Mouse (Mus musculus) thymus, postnatal 25 days (tissue): Measurements from ENCODE around the gene Foxb2.
"Not testable (repeated sequence)": the region's sequence is repeated elsewhere in the genome, so short reads cannot be mapped to it uniquely, and the experiment has no call there.

ENCODE experiments used
- DNase-seq: peaks from one replicate; pipeline ENCODE4 v3.0.0; 2022

Foxb2 gene

DNA sequence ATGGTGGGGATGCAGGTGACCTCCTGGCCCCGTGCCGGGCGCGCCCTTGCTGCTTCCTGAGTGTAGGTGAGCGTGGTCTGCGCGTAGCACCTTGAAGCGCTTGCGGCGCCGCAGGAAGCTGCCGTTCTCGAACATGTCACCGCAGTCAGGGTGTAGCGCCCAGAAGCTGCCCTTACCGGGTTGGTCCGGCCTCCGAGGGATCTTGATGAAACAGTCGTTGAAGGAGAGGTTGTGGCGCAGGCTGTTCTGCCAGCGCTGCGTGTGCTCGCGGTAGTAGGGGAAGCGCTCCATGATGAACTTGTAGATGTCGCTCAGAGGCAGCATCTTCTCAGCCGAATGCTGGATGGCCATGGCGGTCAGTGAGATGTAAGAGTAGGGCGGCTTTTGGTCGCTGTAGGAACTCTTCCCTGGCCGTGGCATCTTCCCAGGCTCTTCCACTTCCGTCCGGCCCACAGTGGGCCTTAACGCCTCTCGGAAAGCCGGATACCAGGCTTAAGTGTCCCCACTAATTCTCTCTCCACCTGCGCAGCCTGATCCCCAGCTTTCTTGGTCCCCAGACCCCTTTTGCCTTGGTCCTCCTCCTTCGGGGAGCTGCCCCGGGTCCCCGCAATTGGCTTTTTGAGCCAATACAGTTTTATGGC, at the start of gene Foxb2:
Gene Foxb2, minus strand, starts transcription at position 585 of the 641 bp plus-strand sequence.
- no peak for DNase-seq

DNA sequence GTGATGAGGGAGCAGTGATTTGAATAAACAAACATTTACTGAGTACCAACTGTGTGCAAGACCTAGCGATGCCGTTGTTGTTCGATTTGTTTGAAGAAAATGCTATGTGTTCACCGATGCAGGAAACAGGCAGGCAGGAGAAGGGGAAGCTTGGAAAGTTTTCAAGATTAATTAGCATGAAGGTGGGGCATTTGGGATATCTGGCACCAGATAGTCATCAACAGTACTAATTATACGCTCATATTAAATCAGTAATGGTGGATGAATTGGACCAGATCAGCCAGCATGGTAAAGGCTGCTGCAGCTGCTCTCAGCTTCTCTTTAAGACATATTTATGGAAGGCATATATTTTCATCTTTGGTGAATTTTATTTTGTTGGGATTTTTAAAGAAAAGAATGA, 37.9 kb upstream of the Foxb2 start:
- no peak for DNase-seq

DNA sequence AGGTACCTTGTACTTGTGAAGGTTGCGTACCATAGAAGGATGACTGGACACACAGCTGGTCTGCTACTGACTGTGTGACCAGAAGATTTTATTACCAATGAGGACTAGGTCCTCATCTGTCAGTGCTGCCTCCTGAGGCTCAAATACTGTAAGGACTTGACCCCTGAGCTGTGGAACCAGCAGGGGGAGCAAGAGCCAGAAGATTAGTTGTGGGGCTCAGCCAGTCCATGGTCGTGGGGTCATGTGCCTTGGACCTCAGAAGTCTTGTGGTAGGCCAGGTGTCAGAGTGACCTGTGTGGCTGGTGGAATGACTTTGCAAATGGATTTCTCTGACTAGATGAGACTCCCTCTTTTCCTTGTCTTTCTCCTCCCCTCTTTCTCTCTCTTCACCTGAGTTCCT, 29.5 kb upstream of the Foxb2 start:
- DNase-seq, result peak; percentile 29

DNA sequence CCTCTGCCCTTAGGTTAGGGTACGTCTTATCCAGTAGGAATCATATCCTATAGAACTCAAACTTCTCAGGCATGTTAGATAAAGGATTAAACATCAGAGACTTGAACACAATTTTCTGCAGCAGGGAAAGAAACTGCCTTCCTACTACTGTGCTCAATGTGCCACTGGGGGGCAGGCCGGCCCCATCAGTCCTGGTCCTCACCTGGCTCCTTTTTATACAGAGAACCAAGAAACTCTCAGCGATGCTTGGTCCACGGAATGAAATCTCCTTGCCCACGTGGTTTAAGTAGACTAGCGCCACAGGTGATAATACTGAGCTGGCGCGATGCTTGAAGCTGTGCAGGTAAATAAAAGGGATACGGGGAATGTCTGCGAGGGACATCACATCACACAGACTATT, 26.1 kb upstream of the Foxb2 start:
- no peak for DNase-seq

DNA sequence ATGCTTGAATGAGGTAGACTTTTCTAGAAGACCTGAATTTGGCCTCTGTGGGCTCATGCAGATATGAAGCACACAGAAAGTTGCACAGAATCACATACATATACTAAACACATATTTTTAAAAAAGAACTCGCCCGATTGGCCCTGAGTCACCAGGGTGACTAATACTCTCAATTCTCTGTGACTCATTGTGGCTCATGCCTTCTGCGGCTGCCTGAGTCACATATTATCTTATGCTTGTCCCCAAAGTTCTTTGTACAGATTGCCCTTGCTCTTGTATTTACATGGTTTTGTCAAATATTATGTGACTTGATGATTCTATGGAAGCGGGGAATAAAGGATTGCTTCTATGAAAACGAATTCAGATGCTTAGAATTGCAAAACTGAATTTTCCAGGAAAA, 25.0 kb upstream of the Foxb2 start:
- no peak for DNase-seq

DNA sequence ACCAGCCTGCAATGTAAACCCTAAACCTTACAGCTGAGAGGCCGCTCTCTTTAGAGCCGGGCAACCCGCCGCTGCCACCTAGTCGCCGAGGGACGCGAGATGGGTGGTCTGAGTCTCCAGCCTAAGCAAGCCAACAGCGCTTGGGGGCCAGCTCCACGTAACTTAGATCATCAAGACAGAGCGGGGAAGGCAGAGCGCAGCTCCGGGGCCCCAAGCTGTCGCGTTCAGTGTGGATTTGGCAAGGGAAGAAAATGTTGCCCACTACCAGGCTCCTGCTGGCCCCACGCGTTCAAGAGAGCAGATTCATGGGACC, 2.8 kb upstream of the Foxb2 start:
- no peak for DNase-seq

DNA sequence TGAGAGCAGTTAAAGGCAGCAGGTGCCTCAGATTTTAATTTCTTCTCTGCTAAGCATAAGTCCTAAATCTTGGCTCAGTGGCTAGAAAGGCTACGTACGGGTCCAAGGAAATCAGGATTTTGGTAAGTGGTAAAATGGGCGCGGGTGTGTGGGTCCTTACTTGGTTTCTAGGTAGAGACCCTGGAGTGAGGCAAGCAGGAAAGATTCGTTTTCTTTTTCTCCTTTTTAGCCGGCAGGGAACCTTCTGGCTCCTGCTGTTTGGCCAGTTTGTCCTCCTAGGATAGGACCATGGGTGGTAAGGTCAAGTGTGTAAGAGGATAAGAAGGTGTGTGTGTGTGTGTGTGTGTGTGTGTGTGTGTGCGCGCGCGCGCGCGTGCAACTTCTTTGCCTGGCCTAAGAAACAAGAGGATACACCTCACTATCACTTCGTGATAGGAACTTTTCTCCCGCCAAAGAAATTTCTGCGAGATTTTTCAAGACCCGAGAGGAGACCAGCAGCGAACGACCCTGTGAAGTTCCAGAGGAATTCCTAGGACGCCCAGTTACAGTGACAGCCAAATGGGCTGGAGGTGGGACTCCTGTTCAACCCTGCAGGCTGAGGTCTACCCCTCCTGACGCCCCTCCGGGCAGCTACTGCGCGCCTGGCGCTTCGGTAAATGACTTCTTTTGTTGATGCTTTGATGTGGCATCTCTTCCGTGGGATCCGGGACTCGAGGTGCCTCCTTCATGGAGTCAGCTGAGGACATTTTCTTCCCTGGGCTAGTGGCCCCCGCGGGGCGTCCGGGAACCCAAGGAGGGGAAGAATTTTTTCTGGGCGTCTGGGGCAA, 2.2 kb upstream of the Foxb2 start:
- no peak for DNase-seq

DNA sequence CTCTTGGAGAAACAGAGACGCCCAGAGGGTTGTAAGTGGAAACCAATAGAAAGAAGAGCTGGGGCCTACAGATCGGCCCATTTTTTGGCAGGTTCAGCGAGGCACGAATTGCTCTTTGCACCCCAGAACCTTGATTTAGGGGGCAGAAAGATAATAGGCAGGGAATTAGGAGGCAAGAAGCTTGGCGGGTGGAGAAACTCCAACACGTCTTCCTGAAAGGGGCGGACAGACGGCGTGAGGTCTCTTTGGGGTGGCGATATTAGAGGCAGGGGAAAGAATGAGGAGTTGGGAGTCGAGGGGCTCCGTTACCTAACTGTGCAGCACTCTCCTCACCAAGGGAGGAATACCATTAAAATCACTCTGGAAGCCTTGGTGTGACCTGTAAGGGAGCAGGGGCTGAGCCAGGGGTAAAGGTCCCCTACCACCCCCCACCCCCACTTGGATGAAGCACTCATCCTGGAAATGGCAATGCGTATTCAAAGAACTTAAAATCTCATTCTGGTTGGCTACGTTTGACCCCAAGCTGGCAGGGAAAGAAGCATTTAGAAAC, 1.5 kb upstream of the Foxb2 start:
- no peak for DNase-seq

DNA sequence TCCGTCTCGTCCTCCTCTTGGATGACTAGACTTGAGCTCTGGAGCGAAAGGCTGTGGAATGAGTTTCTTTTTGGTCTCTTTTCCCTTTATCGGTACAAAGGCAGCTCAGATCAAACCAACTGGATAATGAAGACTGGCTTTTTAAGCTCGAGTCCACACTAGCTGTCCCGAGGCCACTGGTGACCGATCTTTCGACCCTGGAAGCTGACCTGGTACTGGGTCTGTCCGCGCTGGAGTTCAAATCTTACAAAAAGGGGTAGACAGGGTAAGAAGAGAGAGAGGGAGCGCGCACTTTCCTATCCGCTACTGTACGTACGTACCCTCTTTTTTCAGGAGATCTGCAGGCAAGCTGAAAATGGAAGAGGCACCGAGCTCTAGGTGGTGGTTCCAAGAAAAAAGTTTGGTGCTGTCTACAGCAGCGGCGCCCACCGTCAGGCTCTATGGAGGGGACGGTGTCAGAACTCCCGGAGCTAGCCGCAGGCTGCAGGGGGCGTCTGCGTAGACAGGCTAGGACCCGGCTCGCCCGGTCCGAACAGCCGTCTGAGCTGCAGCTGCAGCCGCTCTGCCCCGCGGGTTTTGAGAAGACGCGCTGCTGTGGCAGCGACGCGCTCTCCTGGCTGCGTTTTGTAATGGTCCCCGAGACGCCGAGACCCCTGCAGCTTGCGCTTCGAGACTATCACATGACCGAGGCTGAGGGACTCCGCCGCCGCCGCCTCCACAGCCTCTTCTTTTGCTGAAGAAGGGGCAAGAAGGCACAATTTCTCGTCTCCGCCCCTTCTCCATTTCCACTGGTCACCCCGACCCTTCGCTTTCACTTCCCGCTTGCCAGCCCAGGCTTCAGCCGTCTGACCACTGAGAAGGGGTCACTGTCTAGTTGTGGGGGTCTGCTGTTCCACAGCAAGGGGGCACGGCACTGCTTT, 597 bp upstream of the Foxb2 start:
- no peak for DNase-seq

DNA sequence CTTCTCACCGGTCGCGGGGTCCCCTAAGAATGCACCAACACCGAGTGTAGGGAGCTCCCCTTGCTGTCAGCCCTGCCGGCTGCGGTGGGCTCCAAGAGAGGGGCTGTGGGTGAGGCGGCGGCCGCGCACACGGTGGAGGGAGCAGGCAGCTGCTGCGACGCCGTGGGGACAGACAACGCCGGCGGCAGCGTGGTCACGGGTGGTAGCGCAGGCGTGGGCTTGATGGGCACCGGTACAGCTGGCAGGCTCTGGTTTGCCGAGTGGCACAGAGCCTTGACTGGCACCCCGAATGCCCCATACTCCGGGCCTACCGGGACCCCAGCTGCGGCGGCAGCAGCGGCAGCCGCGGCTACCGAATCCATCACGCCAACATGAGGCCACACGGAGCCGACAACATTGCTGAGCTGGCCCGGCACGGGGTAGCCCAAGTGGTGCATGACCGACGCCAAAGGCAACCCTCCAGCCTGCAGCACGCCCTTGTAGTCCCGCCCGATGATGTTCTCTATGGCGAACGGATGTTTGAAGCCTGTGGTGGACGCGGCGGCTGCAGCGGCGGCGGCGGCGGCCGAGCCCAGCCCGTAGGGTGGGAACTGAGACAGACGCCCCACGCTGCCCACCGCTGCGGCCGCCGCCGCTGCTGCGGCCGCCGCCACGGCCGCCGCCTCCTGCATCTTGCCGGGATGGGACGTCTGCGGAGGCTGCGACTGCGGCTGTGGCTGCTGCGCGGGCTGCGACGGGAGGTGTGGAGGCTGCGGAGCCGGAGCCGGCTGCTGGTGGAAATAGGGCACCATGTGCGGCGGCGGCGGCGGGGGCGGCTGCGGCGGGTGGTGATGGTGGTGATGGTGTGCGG, 1.0 kb downstream of the Foxb2 start:
- no peak for DNase-seq

DNA sequence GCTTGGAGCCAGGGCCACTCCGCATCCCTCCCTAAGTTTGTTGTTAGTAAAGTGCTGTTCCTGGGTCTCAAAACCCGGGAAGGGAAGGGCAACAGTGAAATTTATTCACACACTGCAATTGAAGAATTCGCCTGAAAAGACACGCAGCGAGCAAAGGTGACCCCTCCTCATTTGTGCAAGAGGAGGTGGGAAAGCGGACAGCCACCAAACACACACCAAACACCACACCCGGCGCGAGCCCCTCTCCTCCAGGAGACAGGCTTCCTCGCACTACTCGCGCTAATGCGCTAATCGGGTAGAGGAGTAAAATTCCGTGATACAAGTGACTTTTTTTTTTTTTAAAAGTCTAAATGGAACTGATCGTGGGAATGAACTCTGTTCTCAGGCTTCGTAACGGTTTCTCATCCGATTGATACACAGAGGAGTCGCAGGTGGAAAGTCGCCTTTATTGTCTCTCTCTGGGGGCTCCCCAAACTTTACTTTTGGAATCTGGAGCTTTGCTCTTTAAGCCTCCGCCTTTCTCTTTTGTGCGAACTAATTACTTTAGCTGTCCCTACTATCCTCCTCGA, 2.3 kb downstream of the Foxb2 start:
- DNase-seq, result no peak

DNA sequence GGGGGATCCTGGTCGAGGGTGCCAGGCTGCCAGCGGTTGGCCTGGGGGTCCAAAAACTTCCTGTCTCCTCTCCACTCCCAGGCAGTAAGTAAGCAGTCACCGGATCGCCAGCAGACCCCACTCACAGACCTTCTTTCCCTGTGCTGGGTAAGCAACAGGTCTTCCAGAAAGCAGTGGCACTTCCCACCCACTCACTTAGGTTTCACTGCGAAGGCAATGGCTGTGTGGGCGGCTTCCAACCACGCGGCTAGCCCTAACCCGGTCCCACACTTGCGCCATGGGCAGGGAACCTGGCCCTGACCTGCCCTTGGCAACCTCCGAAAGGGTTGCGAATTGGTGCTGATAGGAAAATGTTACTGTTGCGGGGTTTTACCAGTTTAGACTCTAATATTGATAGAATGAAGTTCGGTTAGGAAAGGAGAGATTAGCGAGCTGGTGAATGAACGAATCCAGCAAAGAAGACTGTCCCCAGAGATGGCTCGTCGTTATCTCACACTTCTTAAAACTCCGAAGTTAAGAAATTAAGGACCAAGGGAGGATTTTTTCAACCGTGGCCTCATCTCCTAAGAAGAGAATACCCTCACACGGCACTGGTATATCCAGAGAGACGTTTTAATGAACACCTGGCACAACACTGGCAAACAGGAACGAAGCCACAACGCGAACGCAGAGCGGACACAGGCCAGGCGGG, 3.0 kb downstream of the Foxb2 start:
- no peak for DNase-seq

DNA sequence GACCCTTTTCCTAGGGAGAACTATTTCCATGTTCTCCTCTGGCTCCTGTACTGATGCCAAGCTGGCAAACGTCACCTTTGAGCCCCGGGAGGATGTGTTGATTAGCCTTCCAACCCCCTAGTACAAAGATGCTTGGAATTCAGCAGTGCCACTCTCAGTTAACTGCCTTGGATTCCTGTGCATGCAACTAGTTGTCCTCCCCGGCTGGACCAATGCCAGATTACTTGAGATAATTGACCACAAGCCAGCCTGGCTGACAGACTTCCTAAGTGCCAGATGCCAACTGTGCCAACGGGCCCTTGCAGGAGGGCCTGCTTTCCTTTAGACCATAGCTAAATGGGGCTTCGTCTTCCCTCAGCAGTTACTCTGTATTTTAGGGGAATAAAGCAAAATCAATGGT, 5.1 kb downstream of the Foxb2 start:
- no peak for DNase-seq

DNA sequence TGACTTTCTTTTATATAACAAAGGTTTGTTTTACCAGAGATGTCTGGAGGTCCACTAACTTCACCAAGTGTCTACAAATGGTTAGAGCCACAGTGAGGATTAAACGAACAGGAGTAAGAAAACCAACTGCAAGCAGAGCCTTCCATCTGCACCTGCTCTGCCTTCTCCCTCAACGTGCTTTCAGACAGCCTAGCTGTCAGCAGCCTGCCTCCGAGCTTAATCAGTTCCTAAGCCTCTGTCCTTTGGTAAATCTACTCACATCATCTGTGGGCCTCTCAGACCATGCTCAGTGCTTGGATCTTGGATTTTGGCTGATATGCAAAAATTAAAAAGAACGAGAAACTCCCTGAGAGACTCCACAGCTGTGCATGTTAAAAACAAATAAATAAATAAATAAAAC, 15.0 kb downstream of the Foxb2 start:
- DNase-seq, result no peak

DNA sequence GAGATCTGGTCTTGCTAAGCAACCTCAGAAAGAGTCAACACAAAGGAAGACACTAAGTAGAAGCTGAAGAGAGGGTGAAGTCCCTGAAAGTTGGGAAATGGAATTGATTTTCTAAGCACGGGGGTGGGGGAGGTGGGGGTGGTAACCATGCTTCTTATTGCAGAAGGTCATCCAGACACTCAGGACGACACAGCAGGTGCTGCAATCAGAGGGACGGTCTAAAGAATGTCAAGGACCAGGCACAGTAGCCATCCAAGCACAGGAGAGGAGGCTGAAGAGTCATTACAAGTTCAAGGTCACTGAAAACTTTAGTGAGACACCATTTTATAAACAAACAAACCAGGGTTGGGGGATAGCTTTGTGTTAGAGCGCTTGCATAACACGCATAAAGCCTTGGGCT, 16.9 kb downstream of the Foxb2 start:
- DNase-seq, result no peak

DNA sequence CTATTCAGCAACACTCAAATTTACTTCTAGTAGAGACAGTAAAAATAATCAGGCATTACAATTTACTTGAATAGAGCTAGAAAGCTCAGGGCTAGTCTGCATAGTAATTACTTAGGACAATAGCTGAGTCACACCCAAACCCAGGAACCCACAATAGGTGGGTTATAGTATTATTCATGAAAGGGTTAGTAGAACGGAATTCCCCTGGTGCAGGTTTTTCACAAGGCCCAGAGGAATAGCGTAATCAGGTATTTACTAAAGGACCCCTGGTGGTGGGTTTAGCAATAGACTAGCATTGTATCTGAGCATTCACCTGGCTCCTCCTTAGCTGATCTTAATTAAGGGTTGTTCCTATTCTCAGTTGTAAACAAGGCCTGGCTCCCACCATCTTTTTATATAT, 29.5 kb downstream of the Foxb2 start:
- not testable (repeated sequence) for DNase-seq

DNA sequence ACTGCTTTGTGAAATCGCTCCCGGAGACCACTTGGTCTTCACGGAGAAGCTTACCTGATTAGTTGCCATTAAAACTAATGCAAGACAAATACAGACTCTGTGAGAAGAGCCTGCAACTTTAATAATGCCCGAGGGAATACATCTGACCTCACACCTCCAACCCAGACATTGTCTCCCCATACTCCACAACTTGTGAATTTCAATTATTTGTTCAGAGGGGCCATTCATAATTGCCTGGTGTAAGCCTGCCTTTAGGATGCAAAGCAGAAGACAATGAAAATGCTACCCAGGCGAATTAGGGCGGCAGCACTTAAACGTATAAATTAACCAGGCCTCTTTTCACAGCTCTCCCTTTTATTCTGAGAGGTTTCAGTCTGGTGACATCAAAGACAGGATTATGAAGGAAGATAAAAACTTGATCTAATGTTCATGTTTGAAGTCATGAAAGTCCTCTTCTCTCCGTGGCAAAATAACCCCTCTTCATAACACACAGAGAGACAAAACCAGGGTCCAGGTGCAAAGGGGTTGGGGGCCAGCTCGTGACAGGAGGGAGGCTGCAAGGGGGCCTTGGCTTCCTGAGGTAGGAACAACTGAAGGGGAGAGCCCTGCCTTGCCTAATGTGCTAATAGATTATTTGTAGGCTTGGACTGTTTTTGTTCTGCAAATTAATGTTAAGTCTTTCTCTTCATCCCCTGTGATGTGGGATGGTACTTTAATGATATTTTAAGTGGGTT, 31.9 kb downstream of the Foxb2 start:
- no peak for DNase-seq

DNA sequence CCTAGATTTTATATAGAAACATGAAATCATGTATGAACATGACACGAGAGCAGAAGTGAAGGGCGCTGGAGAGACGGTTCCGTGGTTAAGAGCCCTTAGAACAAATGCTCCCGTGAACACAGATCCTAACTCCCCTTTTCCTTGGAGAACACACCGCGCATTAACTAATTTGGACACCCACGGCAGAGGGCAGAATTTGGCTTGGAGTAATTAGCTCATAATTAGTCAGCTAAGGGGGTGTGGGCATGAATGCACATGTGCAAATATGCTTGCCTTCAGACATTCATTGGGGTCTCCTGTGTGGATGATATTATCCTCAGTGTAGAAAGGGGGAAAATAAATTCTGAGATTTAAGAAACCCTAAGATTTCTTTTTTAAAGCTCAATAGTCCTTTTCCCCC, 32.6 kb downstream of the Foxb2 start:
- DNase-seq, result no peak

DNA sequence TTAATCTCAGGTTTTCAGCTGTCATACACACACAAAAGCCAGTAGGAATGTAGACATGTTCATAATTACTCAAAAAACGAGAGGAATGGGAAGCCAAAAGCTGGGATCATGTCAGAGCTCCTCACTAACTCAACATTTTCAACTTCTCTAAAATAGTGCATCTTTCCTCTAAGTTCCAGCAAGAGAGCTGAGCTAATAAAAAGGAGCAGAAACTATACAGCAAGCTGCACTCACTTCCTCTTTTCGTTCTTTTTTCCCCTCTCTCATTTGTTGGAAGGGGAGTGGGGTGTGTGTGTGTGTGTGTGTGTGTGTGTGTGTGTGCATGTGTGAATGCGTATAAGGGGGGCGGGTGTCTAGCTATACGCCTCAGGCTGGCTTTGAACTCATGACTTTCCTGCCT, 45.9 kb downstream of the Foxb2 start:
- DNase-seq, result no peak

DNA sequence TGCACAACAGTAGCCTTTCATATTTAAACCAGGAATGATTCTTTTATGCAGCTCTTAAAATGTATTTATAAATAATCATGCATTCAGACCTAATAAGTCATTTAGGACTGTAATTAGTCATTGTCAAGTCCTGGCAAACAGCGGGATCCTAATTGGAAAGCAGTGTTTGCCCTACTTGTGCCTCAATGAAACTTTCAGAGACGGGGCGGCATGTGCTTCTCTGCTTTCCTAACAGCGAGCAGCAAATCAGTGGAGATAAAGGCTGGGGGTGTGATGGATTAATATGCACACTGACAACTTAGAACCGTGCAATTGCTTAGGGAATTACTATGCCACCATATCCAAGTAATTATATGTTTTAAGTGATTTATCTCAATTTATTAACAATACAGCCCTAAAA, 48.4 kb downstream of the Foxb2 start:
- no peak for DNase-seq
